Mouse (Mus musculus) MEL (cell line): ENCODE measurements at regions not wholly inside any gene's neighbourhood (a gene's known extent, or its start where the extent isn't known, plus 50 kb on each side); places are given as distances from the start of the nearest gene placed in this dataset.
"Not testable (repeated sequence)": the region's sequence is repeated elsewhere in the genome, so short reads cannot be mapped to it uniquely, and the experiment has no call there.

Experiments
- DNase-seq: peaks from one replicate; pipeline ENCODE4 v3.0.0; 2011; ENCODE audit warnings: low read depth, low spot score
- H3K27ac ChIP-seq: 2 replicates; pipeline ENCODE4 v1.5.1; 2012; ENCODE audit warnings: low read depth, mild to moderate bottlenecking, control low read depth, low read length, moderate library complexity; ENCODE audit not compliant: control insufficient read depth
- H3K27me3 ChIP-seq, 2 experiments: fragments of 150-350 bp in 1 of 2; sonication (generic) in 1 of 2; 2 replicates each; pipeline ENCODE4 v1.6.1; 2012; ENCODE audit warnings: low read length in 2 of 2, mild to moderate bottlenecking in 2 of 2, improper control_type of control experiment in 1 of 2, moderate library complexity in 1 of 2; ENCODE audit not compliant: insufficient read depth in 2 of 2, control insufficient read depth in 1 of 2
- H3K36me3 ChIP-seq, 2 experiments: 2 replicates each; pipeline ENCODE4 v1.6.1; 2012 to 2014; ENCODE audit warnings: low read length in 2 of 2, improper control_type of control experiment in 1 of 2, inconsistent platforms in 1 of 2, mild to moderate bottlenecking in 1 of 2; ENCODE audit not compliant: insufficient read depth in 2 of 2, control insufficient read depth in 1 of 2
- H3K4me1 ChIP-seq, 2 experiments: fragments of 150-350 bp in 1 of 2; sonication (generic) in 1 of 2; 2 replicates each; pipeline ENCODE4 v1.6.1; 2012; ENCODE audit warnings: low read length in 2 of 2, improper control_type of control experiment in 1 of 2, mild to moderate bottlenecking in 1 of 2; ENCODE audit not compliant: insufficient read depth in 2 of 2, control insufficient read depth in 1 of 2
- H3K4me3 ChIP-seq, 2 experiments: fragments of 150-350 bp in 1 of 2; sonication (generic) in 1 of 2; 2 replicates each; pipeline ENCODE4 v1.5.1; 2012; ENCODE audit warnings: low read depth in 2 of 2, low read length in 2 of 2, mild to moderate bottlenecking in 2 of 2, moderate library complexity in 2 of 2, control low read depth in 1 of 2, improper control_type of control experiment in 1 of 2; ENCODE audit not compliant: control insufficient read depth in 1 of 2, insufficient read depth in 1 of 2
- H3K79me2 ChIP-seq: 2 replicates; pipeline ENCODE4 v1.6.1; 2012; ENCODE audit warnings: mild to moderate bottlenecking, low read length, moderate library complexity; ENCODE audit not compliant: control insufficient read depth, poor library complexity, insufficient read depth
- H3K9ac ChIP-seq: 2 replicates; pipeline ENCODE4 v1.6.1; 2012; ENCODE audit warnings: low read depth, mild to moderate bottlenecking, control low read depth, low read length, moderate library complexity; ENCODE audit not compliant: control insufficient read depth, poor library complexity, severe bottlenecking
- H3K9me3 ChIP-seq: fragments of 150-350 bp; sonication (generic); replicated peaks from 2 replicates; pipeline ENCODE4 v1.6.1; 2012; ENCODE audit warnings: mild to moderate bottlenecking, low read length, improper control_type of control experiment, moderate library complexity; ENCODE audit not compliant: insufficient read depth
- NRF1 ChIP-seq: IDR thresholded peaks from 2 replicates; pipeline ENCODE4 v1.6.1; 2014; ENCODE audit warnings: low read depth, mild to moderate bottlenecking, inconsistent platforms, low read length, improper control_type of control experiment, moderate library complexity; ENCODE audit not compliant: poor library complexity, insufficient read depth, severe bottlenecking

DNA sequence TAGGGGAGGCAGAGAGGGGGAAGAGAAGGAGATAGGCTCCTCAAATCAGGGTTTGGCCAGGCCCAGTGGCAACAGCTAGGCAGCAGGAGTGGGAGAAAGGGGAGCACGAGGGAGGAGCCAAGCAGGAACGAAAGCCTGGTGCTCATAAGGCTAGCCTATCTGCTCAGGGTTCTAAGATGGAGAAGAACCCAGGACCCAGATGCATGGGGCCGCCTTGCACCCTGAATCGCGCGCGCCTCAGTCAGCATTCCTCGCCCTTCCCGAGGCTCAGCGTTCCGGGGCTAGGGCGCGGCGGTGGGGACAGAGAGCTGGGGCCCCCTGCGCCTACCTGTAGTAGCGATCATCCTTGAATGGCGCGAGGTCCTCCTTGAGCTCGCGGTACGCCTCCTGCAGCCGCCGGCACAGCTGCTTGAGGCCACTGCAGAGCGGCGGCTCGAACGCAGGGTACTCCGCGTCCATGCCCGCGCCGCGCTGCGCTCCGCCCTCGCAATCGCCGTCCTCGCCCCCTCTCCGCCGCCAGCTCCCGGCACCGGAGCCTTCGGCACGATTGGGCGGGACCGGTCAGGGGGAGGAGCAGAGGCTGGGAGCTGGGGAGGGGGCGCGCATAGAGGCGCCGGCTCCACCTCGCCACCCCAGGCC, 60.1 kb downstream of the Dynlt1b start:
- not testable (repeated sequence) for H3K4me3 ChIP-seq, H3K9me3 ChIP-seq, H3K27me3 ChIP-seq, H3K4me1 ChIP-seq, DNase-seq, H3K79me2 ChIP-seq, H3K36me3 ChIP-seq, H3K27ac ChIP-seq, H3K9ac ChIP-seq

DNA sequence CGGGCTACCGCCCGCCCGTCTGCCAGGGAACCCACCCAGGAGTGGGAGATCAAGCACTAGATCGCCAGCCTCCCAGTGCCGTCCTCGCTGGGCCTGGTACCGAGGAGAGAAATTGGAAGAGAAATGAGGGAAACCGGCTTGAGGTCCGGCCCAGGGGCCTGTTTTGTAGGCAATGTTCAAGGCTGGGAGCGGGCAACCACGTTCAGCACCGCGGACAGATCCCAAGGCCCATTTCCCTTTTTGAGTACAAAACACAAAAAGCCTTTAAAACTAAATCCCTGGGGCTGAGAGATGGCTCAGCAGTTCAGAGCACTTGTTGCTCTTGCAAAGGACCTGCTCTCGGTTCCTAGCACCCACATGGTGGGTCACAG, 60.6 kb downstream of the Dynlt1b start:
- not testable (repeated sequence) for H3K27ac ChIP-seq, H3K9me3 ChIP-seq, H3K79me2 ChIP-seq, DNase-seq, H3K4me3 ChIP-seq, H3K9ac ChIP-seq, H3K36me3 ChIP-seq, H3K4me1 ChIP-seq, H3K27me3 ChIP-seq

DNA sequence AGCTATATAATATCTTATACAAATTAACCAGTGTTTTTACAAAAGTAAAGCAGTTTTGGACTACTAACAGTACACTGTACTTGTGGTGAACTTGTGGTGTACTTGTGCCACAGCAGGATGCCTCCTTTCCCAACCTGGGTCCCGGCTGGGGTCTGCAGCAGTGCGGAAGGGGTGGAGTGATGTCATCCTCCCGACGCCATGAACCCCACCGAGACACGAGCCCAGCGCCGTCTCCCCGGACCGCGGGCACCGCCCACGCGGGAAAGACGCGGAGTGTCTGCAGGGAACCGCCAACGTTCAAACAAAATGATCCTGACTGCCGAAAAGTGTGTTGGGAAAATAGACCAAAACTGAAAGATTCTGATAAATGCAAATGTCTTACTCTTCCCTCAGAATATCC, 62.6 kb downstream of the Dynlt1b start:
- H3K36me3 ChIP-seq, H3K79me2 ChIP-seq, H3K4me1 ChIP-seq, H3K9me3 ChIP-seq, H3K27me3 ChIP-seq: not testable (repeated sequence)
- H3K4me3 ChIP-seq, result peak overlapping the region; percentile 21 to 47; a peak in 3 of 4 replicates
- peak; percentile 48 for DNase-seq
- peak overlapping the region; percentile 53 for H3K9ac ChIP-seq
- peak overlapping the region; percentile 16; the same call in 1 of the 2 replicates for H3K27ac ChIP-seq

DNA sequence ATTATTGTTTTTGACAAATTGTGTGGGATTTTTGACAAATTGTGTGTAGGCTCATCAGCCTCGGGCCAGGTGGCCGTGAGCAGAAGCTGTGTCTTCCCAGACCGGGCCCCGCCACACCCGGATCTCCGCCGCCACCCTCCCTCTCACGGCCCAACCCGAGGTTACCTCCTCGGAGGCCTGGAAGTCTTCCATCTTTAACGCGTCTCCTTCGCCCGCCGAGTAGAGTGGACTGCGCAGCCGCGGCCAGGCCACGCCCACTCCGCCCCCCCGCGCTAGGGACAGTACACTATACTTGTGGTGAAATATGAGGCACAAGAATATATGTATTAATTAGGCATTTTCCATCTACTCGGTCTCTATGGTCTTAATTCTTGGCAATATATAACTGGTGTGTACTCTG, 63.0 kb downstream of the Dynlt1b start:
- not testable (repeated sequence) for H3K9me3 ChIP-seq, H3K27me3 ChIP-seq, H3K36me3 ChIP-seq, H3K4me1 ChIP-seq, H3K27ac ChIP-seq, H3K79me2 ChIP-seq
- peak; percentile 71 for DNase-seq
- peak; percentile 60 for TF ChIP-seq NRF1
- Histone ChIP-seq H3K4me3 (peak overlapping the region in 1 of 2 experiments; percentile 31; a peak in 2 of 4 replicates), H3K9ac (peak overlapping the region; percentile 22; the same call in 1 of the 2 replicates)

DNA sequence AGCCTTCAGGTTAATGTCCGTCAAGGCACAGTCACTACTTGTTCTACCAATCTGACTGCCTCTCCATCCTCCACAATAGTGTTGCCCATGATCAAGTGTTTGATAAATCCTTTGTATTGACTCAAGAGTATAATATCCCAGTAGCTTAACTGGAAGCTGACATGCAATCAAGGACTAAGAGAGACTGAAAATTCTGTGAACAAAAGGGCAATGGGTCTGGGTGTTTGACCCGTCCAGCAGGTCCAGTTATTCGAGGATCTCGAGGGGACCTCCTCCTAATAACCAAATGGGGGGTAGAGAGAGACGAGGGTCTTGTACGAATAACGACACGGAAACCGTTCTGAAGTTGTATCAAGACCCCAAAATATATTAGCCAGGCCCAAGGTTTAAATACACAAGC, 66.6 kb downstream of the Dynlt1b start:
- not testable (repeated sequence) for H3K79me2 ChIP-seq, DNase-seq, H3K9me3 ChIP-seq

DNA sequence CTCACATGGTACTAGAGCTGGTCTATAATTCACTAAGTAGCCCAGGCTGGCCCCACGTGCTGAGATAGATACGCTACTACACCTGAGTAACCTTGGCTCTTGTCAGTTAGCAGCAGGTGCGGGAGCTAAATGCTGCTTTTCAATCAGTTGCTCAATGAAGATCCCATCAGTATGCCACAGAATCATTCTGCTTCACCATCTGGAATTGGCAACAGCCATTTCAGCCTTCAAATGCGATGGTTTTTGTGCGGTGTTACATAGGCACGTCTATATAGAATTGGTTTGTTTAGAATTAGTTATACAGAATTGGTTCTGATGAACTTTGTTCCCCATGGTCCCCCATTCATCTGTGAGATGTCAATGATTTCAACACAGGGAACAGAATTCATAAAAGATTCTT, 72.8 kb downstream of the Dynlt1b start:
- not testable (repeated sequence) for H3K36me3 ChIP-seq

More for the DNA sequence above, 66.6 kb downstream of the Dynlt1b start:
- not testable (repeated sequence) for H3K36me3 ChIP-seq, H3K27me3 ChIP-seq, H3K27ac ChIP-seq, H3K4me3 ChIP-seq, H3K4me1 ChIP-seq, H3K9ac ChIP-seq

DNA sequence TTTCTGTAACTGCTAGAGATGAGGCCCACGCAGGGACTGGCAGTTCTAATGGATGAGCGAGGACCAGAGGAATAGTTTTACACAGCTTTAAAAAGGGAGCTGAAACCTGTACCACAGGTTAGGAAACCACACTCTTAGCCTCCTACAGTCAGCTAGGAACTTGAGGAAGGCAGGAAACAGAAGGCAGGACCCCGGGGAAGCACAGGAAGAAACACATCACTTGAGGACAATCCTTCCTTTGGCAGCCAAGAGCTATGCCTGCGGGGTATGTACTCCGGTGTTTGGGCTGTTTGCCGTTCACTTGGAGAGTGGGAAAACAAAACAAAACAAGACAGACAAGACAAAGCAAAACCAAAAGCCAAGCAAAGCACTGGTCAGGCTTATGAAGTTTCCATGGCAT, 76.0 kb downstream of the Dynlt1b start:
- not testable (repeated sequence) for H3K9ac ChIP-seq, H3K36me3 ChIP-seq, H3K79me2 ChIP-seq, DNase-seq, H3K4me1 ChIP-seq, H3K27ac ChIP-seq, H3K4me3 ChIP-seq, H3K9me3 ChIP-seq, H3K27me3 ChIP-seq

More for the DNA sequence above, 72.8 kb downstream of the Dynlt1b start:
- not testable (repeated sequence) for H3K4me1 ChIP-seq, H3K27ac ChIP-seq, H3K4me3 ChIP-seq, DNase-seq, H3K79me2 ChIP-seq, H3K9ac ChIP-seq, H3K27me3 ChIP-seq, H3K9me3 ChIP-seq
